Mouse (Mus musculus) embryonic stem cell, embryonic (primary cell): Measurements from ENCODE around the gene Bach2.

Source experiments
- CTCF ChIA-PET, 4 experiments: fragments of 300-600 bp in 2 of 4; fragments of 350-600 bp in 2 of 4; sonication (Branson Sonifier 250); formaldehyde crosslinking; loops; one replicate each; lab custom pipeline; 2022; ENCODE audit warnings: inconsistent platforms in 2 of 4; lab: Charles Lee
- POLR2A ChIA-PET, 4 experiments: fragments of 300-600 bp in 2 of 4; fragments of 350-600 bp in 2 of 4; sonication (Branson Sonifier 250); formaldehyde crosslinking; loops; one replicate each; lab custom pipeline; 2022; ENCODE audit warnings: antibody characterized with exemption in 4 of 4, inconsistent platforms in 1 of 4; lab: Charles Lee

Gene Bach2

DNA sequence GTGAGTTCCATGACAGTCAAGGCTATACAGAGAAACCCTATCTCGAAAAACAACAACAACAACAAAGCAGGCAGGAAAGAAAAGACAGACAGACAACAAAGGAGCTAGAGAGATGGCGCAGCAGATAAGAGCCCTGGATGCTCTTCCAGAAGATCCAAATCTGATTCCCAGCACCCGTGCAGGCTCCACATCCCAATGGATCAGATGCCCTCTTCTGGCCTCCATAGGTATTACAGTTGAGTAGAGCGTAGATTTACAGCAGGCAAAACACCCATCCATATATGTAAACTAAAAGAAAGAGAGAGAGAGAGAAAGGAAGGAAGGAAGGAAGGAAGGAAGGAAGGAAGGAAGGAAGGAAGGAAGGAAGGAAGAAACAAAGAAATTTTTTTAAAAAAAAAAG lies 312.7 kb downstream of the Bach2 start:
- POLR2A ChIA-PET = interaction anchor here in 2 of 4 experiments (0.6 to 1.0 kb wide), 3 partner anchors 10 to 743 kb away, joined by 4 to 9 read pairs (median 5); no protein-coding TSS in a partner anchor

DNA sequence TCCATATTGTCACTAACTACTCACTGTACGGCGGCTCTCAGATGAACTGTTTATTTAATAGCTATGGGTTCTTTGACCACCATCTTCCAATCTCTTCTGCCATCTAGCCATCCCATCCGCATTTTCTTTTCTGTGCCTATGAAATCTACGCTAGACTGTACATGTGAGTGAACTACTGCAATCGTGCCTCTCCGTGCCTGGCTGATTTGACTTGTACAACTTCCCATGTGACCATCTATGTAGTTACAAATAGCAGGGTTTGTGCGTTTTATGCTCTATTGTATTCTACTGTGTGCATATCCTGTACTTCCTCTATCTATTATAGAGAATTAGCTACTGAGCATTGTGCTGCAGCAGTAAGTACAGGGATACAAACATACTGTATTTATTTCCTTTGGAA lies 316.9 kb downstream of the Bach2 start:
- ChIA-PET CTCF (no interaction called here), POLR2A (interaction anchor here in 1 of 4 experiments (0.8 kb wide), 1 partner anchor 17 kb away, joined by 3 read pairs; no protein-coding TSS in a partner anchor)

More for the DNA sequence above, 312.7 kb downstream of the Bach2 start:
- CTCF ChIA-PET = interaction anchor here (0.5 to 2.5 kb wide), 12 partner anchors 10 to 496 kb away, joined by 3 to 11 read pairs (median 4); no protein-coding TSS in a partner anchor

DNA sequence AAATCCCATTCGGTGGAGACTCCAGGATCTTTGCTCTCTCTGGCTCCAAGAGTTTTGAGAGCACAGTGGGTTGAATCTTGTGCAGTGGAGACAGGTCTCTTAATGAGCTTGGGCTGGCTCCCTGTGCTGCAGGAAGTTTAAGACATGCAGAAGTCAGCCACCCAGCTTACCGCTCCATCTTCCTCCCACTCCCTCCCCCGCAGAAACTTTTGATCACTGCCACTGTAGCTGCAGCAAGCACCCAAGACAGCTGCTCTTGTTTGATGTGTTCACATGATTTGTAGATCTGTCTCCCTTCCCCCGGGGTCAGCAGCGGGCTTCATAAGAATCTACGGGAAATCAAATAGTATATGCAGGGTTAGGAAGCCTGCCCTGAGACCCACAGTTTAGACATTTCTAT lies 321.6 kb downstream of the Bach2 start:
- ChIA-PET POLR2A (interaction anchor here in 2 of 4 experiments (1.2 to 1.8 kb wide), 3 partner anchors 56 to 503 kb away, joined by 3 to 7 read pairs (median 3); no protein-coding TSS in a partner anchor), CTCF (interaction anchor here in 2 of 4 experiments (2.6 to 3.0 kb wide), 3 partner anchors 12 to 503 kb away, joined by 18 to 37 read pairs (median 20); no protein-coding TSS in a partner anchor)

DNA sequence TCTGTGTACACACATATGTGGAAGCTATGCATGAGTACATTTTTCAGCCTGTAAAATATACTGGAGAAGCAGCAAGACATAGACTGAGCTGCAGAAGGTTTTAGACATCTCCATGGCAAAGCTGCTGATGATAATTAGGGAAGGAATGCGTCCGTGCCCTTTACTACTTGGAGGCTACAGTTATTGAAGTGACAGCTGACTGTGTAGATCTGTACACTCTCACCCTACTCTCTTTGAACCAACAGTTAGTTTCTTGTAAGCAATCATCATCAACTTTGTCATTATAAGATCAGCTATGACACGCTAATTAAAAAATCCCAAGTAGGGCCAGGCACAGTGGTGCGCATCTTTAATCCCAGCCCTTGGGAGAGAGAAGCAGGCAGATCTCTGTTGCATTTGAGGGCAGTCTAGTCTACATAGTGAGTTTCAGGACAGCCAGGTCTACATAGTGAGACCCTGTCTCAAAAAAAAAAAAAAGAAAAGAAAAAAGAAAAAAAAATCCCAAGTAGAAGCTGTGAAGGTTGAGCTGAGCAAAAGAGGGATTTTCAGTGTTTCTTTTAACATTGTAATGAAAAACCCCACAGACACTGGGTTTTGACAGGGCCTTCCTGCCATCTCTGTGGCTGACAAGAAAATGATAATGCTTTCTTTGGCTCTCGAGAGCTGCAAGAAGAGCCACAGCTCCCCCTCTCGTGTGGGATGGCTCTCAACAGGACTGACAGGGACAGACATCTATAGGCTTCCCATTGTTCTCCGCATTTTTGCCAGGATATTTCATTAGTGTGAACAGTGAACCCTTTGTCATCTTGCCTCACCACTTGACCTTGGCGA lies 322.3 kb downstream of the Bach2 start:
- ChIA-PET CTCF (interaction anchor here (0.6 to 3.0 kb wide), 31 partner anchors 9 to 634 kb away, joined by 3 to 37 read pairs (median 4); no protein-coding TSS in a partner anchor), POLR2A (interaction anchor here in 3 of 4 experiments (0.6 to 2.1 kb wide), 11 partner anchors 9 to 593 kb away, joined by 3 to 7 read pairs (median 3); partner anchors contain the start of genes Casp8ap2 (in 1 of the 3) and Mdn1 (in 1 of the 3))

DNA sequence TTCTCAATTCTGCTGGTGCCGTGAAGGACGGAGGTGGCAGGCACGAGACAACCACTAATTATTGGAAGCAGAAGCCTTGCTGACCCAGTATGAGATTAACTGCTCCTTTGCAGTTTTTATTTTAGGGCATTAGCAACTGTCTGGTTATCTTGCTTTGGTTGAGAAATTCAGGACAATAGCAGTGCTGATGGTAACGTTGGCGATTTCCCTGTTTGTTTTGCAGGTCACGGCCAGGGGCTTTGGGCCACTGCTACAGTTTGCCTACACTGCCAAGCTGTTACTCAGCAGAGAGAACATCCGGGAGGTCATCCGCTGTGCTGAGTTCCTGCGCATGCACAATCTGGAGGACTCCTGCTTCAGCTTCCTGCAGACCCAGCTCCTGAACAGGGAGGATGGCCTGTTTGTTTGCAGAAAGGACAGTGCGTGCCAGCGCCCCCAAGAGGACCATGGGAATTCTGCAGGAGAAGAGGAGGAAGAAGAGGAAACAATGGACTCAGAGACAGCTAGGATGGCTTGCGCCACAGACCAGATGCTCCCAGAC lies 323.0 kb downstream of the Bach2 start:
- ChIA-PET CTCF (interaction anchor here (0.5 to 3.0 kb wide), 38 partner anchors 8 to 709 kb away, joined by 3 to 37 read pairs (median 4); no protein-coding TSS in a partner anchor), POLR2A (interaction anchor here in 3 of 4 experiments (0.6 to 2.1 kb wide), 13 partner anchors 10 to 594 kb away, joined by 3 to 7 read pairs (median 3); partner anchors contain the start of genes Bach2 (in 1 of the 3), Casp8ap2 (in 1 of the 3) and Mdn1 (in 1 of the 3))

DNA sequence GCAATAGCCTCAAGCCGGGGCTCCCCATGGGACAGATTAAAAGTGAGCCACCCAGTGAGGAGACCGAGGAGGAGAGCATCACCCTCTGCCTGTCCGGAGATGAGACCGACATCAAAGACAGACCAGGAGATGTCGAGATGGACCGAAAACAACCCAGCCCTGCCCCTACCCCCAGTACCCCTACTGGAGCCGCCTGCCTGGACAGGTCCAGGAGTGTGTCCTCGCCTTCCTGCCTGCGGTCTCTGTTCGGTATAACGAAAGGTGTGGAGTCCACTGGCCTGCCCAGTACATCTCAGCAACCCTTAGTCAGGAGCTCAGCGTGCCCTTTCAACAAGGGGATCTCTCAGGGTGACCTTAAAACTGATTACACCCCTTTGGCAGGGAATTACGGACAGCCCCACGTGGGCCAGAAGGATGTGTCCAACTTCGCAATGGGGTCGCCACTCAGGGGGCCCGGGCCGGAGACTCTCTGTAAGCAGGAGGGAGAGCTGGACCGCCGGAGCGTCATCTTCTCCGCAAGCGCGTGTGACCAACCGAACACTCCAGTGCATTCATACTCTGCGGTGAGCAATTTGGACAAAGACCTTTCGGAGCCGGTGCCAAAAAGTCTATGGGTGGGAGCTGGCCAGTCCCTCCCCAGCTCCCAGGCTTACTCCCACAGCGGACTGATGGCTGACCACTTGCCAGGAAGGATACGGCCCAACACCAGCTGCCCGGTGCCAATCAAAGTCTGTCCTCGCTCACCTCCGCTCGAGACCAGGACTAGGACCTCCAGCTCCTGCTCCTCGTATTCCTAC lies 323.9 kb downstream of the Bach2 start:
- CTCF ChIA-PET = interaction anchor here (0.5 to 3.0 kb wide), 28 partner anchors 8 to 708 kb away, joined by 3 to 37 read pairs (median 4); no protein-coding TSS in a partner anchor
- POLR2A ChIA-PET = interaction anchor here in 3 of 4 experiments (1.0 to 2.1 kb wide), 7 partner anchors 10 to 595 kb away, joined by 3 to 5 read pairs (median 3); partner anchors contain the start of genes Bach2 (in 1 of the 3), Casp8ap2 (in 1 of the 3) and Mdn1 (in 1 of the 3)

DNA sequence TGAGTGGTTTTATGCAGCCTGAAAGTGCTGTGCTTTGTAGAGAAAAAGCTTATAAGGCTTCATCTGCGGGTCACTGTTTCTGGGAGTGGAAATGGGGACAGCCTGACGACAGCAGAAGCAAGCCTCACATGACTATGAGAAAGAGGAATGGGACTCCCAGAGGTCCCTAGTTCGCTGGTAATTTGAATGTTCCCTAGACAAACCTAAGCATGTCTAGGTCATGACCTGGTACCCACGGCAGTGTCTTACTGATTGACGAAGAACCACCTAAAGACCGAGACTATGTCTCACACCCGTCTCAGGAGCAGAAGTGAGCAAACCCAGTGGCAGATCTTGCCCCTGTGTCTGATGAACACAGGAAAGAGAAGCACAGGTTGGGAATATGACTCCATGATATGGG lies 325.8 kb downstream of the Bach2 start:
- POLR2A ChIA-PET = interaction anchor here in 2 of 4 experiments (0.6 to 1.0 kb wide), 2 partner anchors 17 to 310 kb away, joined by 5 to 11 read pairs; no protein-coding TSS in a partner anchor
- CTCF ChIA-PET = interaction anchor here in 1 of 4 experiments (1.8 kb wide), 1 partner anchor 507 kb away, joined by 6 read pairs; no protein-coding TSS in a partner anchor

DNA sequence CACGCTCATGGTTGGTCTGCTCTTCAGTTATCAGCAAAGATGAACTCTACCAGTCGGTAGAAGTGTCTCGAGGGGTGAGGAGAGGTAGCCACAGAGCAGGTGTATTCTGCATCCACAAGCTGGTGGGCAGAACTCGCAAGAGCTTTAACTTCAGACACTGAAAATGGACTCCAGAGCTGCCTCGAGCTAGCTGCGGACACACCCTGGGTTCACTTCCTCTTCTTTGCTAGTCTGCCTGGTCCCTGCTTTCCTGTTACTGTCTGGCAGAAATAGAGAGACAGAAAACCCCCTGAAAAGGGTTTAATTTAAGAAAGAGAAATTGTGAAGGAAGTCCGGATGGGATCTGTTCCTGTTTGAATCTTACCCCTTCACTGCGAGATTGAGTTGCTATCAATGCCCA lies 326.3 kb downstream of the Bach2 start:
- CTCF ChIA-PET = interaction anchor here in 1 of 4 experiments (1.8 kb wide), 1 partner anchor 508 kb away, joined by 6 read pairs; no protein-coding TSS in a partner anchor
- POLR2A ChIA-PET = no interaction called here

DNA sequence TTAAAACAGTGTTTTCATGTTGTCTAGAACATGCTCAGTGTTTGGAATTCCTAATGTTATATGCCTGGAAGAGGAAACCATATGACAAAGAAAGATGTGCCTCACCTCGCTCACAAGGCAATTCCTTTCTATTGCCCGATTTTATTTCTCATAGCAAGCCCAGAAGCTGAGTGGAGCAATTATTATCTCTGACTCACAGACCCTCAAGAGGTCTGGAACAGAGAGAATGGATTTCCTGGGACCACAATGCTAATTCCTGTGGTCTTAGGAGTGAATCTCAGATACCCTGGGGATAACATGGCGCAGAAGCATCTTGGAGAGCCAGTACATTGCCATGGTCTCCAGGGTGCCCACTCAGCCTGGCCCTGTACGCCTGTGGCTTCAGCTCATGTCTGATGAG lies 330.4 kb downstream of the Bach2 start:
- CTCF ChIA-PET = no interaction called here
- POLR2A ChIA-PET = interaction anchor here in 1 of 4 experiments (0.7 kb wide), 1 partner anchor 246 kb away, joined by 3 read pairs; no protein-coding TSS in a partner anchor

DNA sequence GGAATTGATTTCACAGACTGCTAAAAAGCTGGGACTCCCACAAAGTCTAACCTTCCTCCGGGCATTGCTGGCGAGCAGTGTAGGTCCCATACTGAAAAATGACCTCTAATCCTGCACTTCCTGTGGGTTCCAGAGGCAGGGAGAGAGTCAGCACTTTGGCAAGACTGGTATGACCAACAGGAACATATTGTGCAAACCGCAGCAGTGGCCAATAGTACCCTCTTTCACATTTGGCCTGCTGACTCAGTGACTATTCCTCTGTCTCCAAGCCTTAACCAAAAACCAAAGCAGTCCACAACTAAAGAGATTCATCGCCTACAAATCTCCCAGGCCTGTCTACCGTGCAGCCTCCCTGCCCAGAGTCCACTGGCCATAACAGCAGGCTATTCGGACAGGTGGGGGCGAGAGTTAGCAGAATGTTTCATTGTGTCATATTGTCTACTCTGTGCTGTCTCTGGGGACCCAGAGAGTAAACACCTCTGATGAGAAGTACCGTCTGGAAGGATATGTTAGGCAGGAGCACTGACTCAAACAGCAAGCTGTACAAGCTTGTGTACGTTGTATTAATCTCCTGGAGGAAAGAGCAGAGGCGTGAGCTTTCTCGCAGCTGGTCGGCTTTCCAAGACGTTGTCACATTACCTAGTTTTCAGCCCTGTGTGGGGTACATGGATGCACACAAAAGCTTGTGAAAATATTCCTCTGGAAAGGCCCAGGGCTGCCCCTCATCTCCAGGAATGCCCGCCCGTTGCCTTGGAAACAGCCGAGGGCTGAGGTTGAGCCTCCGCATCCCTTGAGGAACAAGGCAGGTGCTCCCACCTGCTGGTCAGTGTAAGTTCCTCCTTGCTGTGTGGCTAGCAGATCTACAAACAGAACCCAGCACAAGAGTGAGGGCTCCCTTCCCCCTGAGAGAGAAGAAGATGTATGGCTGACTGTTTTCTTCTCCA lies 331.7 kb downstream of the Bach2 start:
- ChIA-PET POLR2A (interaction anchor here in 1 of 4 experiments (0.6 kb wide), 1 partner anchor 352 kb away, joined by 6 read pairs; no protein-coding TSS in a partner anchor), CTCF (interaction anchor here in 3 of 4 experiments (0.5 to 4.5 kb wide), 5 partner anchors 8 to 33 kb away, joined by 3 to 37 read pairs (median 3); no protein-coding TSS in a partner anchor)

DNA sequence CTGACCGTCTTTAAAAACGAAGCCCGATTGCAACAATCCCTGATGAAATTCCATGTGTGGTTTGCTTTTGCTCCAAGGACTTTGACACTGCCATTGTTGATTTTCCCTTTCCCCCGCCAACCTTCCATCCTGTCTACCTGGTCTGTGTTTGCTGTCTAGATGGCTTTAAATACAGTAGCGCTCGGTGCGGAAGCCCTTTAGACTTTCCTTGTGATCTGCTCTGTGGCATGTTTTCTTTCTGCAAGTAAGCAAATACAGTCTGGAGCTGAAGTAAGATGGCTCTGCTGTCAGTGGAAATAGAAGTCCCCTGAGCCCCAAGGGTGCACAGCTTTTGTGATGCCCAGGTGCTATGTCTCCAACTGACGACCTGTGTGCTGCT lies 332.3 kb downstream of the Bach2 start:
- ChIA-PET CTCF (interaction anchor here in 3 of 4 experiments (0.6 to 4.5 kb wide), 6 partner anchors 9 to 514 kb away, joined by 3 to 37 read pairs (median 9); no protein-coding TSS in a partner anchor), POLR2A (no interaction called here)

DNA sequence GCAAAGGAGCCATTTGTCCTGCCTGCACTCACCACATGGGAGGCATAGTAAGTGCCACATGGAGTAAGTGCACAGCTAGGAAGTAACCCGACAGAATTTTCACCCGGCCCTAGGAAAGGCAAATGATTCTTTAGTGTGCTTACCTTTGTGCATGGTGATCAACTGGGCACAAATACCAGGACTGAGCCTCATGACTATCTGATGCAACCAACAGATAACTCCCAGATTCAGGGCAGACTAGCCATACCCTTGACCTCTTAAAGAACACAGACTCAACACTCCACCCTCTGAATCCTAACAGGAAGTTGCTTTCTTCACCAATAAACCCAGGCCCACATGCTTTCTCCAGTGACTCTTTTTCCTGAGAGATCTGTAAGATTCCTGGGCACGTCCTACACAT lies 332.8 kb downstream of the Bach2 start:
- POLR2A ChIA-PET = interaction anchor here in 1 of 4 experiments (0.8 to 1.4 kb wide), 2 partner anchors 514 to 529 kb away, joined by 3 to 5 read pairs; no protein-coding TSS in a partner anchor
- CTCF ChIA-PET = interaction anchor here in 3 of 4 experiments (1.8 to 4.5 kb wide), 4 partner anchors 10 to 514 kb away, joined by 7 to 37 read pairs (median 16); no protein-coding TSS in a partner anchor

DNA sequence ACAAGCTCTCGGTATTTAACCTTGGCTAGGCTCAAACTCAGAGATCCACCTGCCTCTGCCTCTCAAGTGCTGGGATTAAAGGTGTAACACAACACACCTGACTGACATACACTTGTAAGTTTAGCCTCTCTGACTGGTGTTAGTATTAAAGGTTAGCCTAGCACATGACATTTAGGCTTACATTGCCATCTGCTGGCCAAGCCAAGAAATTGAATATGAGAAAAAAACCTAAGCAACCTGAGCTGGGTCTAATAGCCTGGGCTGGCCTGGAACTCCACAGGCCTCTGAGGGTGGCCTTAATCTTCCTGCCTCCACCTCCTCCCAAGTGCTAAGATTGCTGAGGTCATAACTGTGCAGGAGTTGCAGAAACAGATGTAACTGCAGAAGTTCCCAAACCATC lies 333.5 kb downstream of the Bach2 start:
- POLR2A ChIA-PET = interaction anchor here in 3 of 4 experiments (0.6 to 1.4 kb wide), 6 partner anchors 10 to 530 kb away, joined by 3 to 5 read pairs (median 3); no protein-coding TSS in a partner anchor
- CTCF ChIA-PET = interaction anchor here (0.6 to 4.5 kb wide), 27 partner anchors 9 to 776 kb away, joined by 3 to 37 read pairs (median 5); no protein-coding TSS in a partner anchor

DNA sequence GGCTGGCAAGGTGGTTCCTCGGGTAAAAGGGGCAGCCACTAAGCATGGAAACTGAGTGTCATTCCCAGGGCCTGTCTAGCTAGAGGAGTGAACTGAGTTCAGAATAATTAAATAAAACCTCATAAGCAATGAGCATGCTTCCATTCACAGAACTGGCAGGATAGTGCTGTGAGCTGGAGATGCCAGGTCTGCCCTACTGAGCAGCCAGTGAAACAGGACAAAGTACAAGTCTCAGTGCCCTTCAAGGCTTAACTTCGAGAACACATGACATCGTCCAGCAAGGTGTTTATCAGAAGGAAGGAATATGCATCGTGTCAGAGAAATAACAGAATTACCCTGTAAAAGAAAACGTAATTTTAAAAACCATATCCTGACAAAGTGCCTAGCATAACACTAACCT lies 335.0 kb downstream of the Bach2 start:
- ChIA-PET CTCF (interaction anchor here in 2 of 4 experiments (0.6 to 4.5 kb wide), 2 partner anchors 12 to 746 kb away, joined by 3 to 37 read pairs; no protein-coding TSS in a partner anchor), POLR2A (interaction anchor here in 1 of 4 experiments (0.6 to 0.7 kb wide), 2 partner anchors 20 to 234 kb away, joined by 3 to 5 read pairs; no protein-coding TSS in a partner anchor)

DNA sequence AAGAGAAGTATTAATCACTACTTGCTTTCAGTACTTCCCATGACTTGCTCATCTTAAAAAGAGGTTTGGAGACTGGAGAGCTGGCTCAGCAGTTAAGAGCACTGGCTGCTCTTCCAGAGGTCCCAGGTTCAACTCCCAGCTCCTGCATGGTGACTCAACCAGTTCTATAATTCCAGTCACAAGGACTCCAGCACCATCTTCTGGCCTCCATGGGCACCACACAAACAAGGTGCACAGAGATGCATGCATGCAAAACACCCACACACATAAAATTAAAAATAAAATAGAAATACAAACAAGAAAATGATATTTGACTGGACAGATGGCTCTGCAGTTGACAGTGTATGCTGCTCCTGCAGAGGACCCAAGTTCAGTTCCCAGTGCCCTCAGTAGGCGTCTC lies 336.0 kb downstream of the Bach2 start:
- ChIA-PET POLR2A (interaction anchor here in 1 of 4 experiments (0.6 kb wide), 1 partner anchor 440 kb away, joined by 5 read pairs; no protein-coding TSS in a partner anchor), CTCF (interaction anchor here in 3 of 4 experiments (0.6 to 4.5 kb wide), 8 partner anchors 12 to 522 kb away, joined by 3 to 37 read pairs (median 4); no protein-coding TSS in a partner anchor)
